Mouse (Mus musculus): ENCODE results near the gene Pigb.
A peak's percentile ranks its signal among the peaks of the same experiment; 100 is the strongest.

Gene Pigb

GRCm38 (mm10) chr9:73045711-73046110 lies 5.5 kb upstream of the Pigb start:
- DNase-seq (ENCODE audit: inconsistent ontology term), result no peak

DNA sequence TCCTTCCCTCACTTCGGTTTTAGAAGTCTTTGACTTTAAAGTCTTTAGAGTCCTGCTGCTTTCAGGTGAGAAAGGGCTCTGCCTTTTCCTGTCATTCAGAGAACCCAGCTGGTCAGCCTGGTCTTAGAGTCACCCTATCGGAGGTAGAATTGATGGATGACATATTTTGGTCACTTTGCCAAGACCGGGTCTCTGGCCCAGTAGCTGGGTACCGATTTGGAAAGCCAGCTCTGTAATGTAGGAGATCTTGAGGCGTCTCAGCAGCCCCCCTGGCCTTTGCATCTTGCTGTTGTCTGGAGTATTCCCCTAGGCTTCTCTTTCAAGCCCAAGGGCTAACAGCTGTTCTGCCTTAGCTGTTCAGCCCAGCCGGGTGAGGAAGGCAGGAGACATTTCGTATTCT lies 5.0 kb upstream of the Pigb start:
- no peak for DNase-seq (ENCODE audit: inconsistent ontology term)

- peak; percentile 71 for DNase-seq (ENCODE audit: inconsistent ontology term)
Measured at GRCm38 (mm10) chr9:73044146-73045079, 4.2 kb upstream of the Pigb start, which contains the start of gene Rab27a. Rab27a (plus strand) TSS chr9:73044854.

DNA sequence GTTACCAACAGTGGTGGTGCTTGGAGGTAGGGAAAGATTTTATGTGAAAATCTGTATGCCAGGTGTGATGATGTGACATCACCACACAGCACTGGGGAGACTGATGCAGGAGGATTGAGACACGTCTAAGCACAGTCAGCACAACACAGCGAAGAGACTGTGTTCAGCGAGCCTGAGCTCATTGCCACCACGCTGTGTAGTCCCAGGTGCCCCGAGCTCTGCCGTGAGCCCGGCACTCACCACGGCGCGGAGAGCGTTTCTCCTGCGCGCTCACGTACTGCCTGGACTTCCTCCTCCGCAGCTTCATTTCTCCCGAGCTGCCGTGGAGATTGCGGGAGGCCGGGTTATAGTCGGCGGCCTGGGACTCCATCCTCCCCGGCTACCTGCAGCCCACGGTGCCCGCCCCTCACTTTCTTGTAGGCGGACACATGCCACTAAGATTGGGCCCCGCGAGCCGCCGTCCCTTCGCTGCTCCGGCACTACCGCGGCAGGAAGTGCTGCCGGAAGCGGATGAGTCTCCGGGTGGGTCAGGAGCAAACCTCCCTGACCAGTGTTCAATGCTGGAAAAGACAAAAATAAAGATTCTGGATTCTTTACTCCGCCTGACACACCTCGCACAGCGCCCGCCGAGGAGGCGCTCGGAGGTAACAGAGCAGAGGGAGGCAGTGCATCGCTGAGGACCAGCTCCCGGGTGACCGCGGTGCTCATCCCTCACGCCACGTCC lies 794 bp downstream of the Pigb start:
- peak; percentile 94 for DNase-seq (ENCODE audit: inconsistent ontology term)

- DNase-seq (ENCODE audit: inconsistent ontology term), result no peak
Measured at GRCm38 (mm10) chr9:73033406-73033805, 6.8 kb downstream of the Pigb start.

- no peak for DNase-seq (ENCODE audit: inconsistent ontology term)
Measured at GRCm38 (mm10) chr9:73031421-73031820, 8.8 kb downstream of the Pigb start.

DNA sequence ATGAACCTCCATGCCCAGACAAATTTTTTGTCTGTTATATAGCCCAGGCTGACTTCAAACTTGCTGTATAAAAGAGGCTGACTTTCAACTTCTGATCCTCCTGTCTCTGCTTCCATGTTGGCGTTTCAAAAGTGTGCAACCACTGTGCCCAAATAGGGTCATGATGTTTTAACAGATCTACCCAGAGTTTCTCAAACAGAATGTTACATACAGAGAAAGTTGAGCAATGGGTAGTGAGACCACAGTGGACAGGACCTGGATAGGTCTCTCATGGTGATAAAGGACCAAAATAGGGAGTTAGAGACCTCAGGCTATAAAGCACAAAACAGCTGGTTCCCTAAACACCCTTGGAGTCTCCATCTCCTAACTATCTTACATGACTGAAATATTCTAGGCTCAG lies 9.7 kb downstream of the Pigb start:
- DNase-seq (ENCODE audit: inconsistent ontology term), result no peak

- DNase-seq (ENCODE audit: inconsistent ontology term), result peak; percentile 24
Measured at GRCm38 (mm10) chr9:73025818-73026636, 14.2 kb downstream of the Pigb start.

DNA sequence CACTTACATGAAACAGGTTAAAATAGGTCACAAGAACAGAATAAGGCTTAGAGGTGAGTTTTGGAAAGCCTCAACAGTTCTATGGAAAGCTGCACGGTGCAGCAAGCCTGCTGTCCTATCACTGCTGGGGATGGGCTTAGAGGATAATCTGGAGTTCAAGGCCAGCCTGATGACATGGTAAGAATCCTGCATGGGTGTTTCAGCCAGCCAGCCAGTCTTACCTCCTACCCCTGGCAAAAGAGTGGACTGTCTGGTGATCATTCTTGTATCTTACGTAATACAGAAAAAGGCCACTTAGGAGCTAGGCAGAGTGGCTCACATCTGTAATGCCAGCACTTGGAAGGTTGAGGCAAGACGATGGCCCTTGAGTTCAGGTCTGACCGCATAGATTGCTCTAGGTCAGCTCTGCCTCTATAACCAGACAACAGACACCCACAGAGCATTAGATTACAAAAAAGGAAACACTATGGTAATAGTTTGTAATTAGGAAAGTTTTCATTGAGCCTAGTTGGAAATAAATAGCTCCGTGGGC lies 19.5 kb downstream of the Pigb start:
- DNase-seq (ENCODE audit: inconsistent ontology term), result no peak

GRCm38 (mm10) chr9:73019841-73020240 lies 20.3 kb downstream of the Pigb start:
- no peak for DNase-seq (ENCODE audit: inconsistent ontology term)

DNA sequence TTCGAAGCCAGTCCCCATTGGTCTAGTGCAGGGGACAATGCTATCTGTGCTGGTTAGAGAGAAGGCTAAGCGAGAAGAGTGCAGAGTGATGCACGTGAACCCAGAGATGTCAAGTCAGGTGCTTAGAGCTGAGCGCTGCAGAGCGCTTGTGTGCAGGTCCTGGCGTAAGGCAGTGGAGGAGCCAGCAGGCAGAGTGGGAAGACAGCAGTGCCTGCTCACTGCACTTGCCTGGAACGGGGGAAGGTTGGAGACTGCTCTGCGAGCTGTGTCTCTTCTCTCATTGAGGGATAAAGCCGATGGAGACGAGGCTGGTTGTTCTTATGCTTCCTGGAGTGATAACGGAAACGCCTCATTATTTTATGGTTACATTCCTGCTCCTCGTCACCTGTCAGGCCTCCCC lies 25.5 kb downstream of the Pigb start:
- no peak for DNase-seq (ENCODE audit: inconsistent ontology term)

DNA sequence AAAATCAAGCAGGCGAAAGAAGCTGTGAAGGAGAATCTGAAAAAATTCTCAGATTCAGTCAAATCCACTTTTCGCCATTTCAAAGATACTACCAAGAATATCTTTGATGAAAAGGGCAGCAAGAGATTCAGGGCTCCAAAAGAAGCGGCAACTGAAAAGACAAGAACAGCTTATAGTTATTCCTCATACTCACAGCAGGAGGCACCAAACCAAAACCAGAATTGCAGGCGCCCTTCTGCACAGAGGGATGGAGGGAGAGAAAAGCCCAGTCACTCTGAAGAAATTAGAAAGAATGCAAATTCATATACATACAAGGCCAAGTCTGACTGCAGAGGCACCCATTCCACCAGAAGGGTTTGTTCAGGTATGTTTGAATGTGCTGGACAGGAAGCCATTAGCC lies 27.5 kb downstream of the Pigb start:
- DNase-seq (ENCODE audit: inconsistent ontology term), result no peak

DNA sequence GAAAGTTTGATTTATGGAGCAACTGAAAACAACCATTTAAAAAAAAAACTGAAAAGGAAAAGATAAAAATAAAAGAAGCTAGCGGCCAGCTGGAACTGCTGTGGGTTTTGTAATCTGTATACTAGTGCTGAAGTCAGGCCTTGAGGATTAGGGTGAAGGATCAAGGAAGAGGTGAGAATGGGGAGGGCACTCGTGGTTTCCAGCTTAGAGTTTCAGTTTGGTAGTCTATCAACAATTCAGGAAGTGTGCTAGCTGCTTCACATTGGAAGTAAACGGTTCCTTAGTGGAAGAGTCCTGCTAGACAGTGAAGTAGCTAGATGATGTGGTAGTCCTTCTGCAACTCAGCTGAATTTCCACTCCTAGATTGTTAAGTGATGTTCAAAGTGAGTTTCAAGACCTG lies 31.8 kb downstream of the Pigb start:
- DNase-seq (ENCODE audit: inconsistent ontology term), result no peak

GRCm38 (mm10) chr9:73006175-73006574 lies 34.0 kb downstream of the Pigb start:
- no peak for DNase-seq (ENCODE audit: inconsistent ontology term)

DNA sequence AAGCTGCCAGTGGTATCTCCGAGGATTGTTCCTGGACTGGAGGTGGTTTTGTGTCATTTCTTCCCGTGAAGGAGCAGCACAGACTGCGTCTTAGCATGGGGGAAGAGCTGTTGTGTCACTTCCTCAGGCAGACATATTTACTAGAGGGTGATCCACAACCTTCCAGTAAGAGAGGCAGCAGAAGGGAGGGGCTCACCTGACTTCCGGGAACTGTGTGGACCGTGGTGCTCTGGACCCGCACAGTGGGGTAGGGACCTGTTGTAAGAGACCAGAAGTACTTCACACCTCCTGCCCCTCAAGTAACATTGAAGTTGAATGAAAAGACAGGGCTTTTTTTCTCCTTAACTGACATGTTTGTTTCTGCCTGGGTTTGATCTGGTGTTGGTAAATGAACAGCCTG lies 35.1 kb downstream of the Pigb start:
- no peak for DNase-seq (ENCODE audit: inconsistent ontology term)

DNA sequence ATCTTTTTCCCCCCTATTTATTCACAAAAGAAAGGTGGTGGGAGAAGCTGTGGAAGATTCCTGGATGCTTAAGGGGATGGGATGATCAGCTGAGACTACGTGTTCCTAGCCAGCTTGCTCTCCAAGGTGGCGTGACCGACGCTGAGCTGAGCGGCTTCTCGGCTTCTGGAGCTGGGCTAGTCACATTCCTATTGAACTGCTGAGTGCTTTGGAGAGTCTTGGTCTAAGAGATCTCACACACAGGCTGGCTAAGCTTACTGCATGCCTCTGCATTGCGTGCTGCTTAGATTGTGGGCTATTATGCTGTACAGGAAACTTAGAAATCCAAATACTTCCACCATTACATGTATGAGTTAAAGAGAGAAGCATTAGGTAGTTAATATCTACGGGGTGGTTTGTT lies 36.1 kb downstream of the Pigb start:
- no peak for DNase-seq (ENCODE audit: inconsistent ontology term)

- no peak for DNase-seq (ENCODE audit: inconsistent ontology term)
Measured at GRCm38 (mm10) chr9:73002177-73002576, 38.0 kb downstream of the Pigb start.

GRCm38 (mm10) chr9:73001314-73002011 lies 38.7 kb downstream of the Pigb start:
- DNase-seq (ENCODE audit: inconsistent ontology term), result no peak

- DNase-seq (ENCODE audit: inconsistent ontology term), result no peak
Measured at GRCm38 (mm10) chr9:73000487-73000886, 39.7 kb downstream of the Pigb start.

DNA sequence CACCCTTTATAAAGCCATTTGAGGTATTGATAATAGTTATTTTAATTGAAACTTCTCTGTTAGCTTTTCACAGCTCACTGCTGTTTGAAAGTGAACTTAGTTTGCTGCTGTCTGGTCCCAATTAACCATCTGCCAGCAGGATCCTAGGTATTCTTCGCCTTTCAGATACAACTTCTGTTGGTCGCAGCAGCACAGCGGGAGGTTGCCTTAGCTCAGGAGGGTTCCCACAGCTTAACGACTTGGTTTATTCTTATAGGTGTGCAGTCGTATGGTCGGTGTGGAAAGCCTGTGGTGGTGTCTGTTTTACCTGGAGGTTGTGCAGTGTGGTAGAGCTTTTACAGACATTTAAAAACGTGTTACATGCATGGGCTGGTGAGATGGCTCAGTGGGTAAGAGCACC lies 43.4 kb downstream of the Pigb start:
- no peak for DNase-seq (ENCODE audit: inconsistent ontology term)

DNA sequence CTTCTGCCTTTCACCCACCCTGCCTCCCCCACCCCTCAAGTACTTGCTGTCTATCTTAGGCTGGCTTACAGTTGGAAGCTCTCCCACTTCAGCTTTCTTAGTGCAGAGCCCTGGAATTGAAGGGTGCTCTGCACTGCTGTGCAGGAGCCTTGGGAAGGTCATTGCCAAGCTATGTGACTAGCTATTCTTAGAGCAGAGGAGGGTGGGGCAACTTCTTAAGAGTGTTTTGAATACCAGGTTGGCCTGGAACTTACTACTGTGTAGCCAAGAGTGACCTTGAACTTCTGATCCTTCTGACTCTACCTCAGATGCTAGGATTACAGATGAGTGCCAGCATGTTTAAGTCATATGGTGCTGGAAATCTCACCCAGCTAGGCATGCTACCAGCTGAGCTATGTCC lies 44.0 kb downstream of the Pigb start:
- DNase-seq (ENCODE audit: inconsistent ontology term), result no peak

Data from Muller cell, postnatal 12 days (primary cell).